Mouse (Mus musculus) thymus, postnatal 14 days (tissue): Measurements from ENCODE around the gene Ntf5.
"Not testable (repeated sequence)": the region's sequence is repeated elsewhere in the genome, so short reads cannot be mapped to it uniquely, and the experiment has no call there.

Experiments
- DNase-seq: peaks from one replicate; pipeline ENCODE4 v3.0.0; 2021

Ntf5 gene

GRCm38 (mm10) chr7:45437521-45438276 lies 24.2 kb downstream of the Ntf5 start, which contains the start of gene Ruvbl2:
Gene Ruvbl2, minus strand, starts transcription at chr7:45438096.
- DNase-seq, result peak; percentile 43

DNA sequence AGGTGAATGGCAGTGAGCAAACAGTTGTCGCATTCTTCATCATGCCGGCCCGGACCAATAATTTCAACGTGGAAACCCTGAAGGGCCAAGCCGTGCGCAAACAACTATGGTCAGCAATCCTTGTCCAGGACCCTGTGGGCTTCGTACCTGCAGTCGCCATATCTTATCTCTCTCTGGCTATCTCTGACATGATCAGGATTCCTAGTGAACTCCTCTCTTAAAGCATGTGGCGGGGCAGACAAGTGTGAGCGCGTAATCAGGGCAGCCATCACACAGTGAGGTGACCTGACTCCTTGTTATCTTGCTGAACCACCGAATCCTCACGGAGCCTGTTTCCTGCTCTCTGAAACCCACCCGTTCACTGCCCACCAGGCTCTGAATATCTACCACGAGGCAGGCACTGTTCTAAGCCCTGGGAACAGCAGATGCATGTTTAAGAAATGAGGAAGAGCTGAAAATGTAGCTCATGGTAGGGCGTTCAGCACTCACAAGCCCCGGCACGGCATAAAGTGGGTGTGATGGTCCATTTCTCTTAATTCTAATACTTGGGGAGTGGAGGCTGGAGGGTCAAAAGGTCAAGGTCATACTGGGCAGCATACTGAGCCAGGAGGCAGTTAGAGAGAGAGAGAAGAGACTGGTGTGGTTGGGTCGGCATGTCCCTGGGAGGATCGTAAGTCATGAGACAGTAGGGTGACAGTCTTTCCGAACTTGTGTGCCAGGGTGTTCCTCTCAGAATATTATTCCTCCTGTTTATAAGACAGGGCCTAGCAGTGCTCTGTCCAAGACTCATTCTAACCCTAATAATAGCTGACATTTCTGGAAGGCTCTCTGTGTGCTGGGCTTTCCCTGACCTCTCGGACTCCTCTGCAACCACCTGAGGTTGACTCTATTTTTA lies 30.3 kb downstream of the Ntf5 start:
- DNase-seq, result no peak

- no peak for DNase-seq
These were observed 33.1 kb downstream of the Ntf5 start for GRCm38 (mm10) chr7:45446589-45446988.

DNA sequence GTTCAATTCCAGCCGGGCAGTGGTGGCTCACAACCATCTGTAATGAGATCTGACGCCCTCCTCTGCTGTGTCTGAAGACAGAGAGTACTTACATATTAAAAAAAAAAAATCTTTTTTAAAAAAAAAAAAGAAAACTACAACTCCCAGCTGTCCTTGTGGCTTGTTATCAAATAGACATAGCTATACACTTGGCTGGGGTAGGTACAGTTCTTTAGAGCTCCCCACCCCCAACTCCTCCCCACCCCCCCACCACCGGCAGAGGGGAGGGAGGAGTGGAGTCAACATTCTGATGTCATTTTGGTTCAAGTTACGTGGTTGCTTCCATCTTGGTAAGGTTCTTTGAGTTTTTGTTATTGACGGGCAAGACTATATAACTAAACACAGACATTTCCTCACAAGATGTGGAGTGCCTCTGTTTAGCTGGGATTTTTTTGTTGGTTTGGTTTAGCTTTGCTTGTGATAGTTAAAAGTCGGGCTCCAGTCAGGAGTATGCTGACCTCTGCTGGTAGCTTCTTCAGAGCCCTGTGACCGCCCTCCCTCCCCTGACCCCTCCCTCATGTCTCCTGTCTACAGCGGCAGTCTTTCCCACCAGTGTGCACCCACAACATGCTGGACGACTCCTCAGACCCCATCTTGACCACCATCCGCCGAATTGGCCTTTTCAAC lies 34.0 kb downstream of the Ntf5 start:
- DNase-seq, result peak; percentile 44

DNA sequence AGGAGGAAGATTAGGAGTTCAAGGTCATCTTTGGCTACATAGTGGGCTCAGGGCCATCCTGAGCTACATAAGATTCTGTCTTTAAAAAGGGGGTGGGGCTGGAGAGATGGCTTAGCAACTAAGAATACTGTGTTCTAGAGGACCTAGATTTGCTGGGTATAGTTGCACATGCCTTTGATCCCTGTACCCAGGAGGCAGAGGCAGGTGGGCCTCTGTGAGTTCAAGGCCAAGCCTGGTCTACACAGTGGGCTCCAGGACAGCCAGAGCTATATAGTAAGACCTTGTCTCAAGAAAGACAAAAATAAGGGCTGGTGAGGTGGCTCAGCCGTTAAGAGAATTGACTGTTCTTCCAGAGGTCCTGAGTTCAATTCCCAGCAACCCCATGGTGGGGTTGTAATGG lies 36.5 kb downstream of the Ntf5 start:
- no peak for DNase-seq

DNA sequence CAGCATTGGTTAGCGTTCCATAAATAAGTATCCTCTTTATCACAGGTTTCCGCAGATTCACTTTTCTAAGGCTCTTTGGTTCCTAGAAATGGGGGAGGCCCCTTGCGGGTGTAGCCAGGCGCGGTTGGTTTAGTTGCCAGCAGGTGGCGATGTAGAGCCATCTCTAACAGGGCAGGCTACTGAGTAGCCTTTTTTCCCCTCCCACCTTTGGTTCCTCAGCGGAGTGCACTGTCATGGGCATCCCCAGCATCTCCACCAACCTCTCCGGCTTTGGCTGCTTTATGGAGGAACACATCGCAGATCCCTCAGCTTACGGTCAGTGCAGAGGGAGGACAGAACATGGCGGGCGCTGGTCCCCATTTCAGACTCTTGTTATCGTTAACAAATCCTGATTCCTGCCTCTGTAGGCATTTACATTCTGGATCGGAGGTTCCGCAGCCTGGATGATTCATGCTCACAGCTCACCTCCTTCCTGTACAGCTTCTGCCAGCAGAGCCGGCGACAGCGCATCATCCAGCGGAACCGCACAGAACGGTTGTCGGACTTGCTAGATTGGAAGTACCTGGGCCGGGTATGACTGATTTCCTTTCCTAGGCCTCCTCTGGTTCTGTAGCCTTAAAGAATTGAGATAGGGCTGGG lies 38.0 kb downstream of the Ntf5 start:
- DNase-seq, result peak; percentile 87

- DNase-seq, result no peak
These were observed 41.5 kb downstream of the Ntf5 start for GRCm38 (mm10) chr7:45454971-45455370.

DNA sequence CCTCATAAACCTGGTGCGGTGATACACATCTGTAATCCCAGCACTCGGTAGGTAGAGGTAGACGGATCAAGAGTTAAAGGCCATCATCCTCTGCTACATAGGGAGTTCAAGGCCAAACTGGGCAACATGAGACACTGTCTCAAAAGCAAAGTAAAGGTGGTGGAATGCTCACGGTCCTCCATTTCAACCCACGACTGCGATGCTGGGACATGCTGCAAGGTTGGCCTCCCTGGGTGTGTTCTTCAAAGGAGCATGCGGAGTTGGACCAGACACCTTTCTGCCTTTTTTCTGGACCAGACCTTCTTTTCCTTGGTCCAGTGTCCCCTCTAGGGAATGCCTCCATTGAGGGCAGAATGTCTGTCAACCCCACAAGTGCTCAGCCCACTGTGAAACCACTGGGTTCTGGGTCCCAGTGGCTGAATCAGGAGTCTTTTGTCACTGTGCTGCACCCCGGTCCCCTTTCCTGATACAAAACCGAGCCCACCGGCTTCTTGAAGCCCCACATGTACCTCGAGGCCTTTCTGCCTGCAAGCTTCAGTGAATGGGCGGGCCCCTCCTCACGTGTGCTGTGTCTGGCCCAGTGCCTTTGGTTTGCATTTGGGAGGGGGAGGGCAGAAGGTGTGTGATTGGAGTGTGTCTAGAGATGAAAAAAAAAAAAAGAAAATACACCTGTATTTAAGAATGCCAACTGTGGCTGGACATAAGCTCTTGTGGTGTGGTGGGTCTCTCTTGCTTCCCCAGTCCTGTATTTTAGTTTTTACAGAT lies 42.6 kb downstream of the Ntf5 start:
- DNase-seq, result no peak

GRCm38 (mm10) chr7:45456721-45457203 lies 43.3 kb downstream of the Ntf5 start:
- DNase-seq, result no peak

DNA sequence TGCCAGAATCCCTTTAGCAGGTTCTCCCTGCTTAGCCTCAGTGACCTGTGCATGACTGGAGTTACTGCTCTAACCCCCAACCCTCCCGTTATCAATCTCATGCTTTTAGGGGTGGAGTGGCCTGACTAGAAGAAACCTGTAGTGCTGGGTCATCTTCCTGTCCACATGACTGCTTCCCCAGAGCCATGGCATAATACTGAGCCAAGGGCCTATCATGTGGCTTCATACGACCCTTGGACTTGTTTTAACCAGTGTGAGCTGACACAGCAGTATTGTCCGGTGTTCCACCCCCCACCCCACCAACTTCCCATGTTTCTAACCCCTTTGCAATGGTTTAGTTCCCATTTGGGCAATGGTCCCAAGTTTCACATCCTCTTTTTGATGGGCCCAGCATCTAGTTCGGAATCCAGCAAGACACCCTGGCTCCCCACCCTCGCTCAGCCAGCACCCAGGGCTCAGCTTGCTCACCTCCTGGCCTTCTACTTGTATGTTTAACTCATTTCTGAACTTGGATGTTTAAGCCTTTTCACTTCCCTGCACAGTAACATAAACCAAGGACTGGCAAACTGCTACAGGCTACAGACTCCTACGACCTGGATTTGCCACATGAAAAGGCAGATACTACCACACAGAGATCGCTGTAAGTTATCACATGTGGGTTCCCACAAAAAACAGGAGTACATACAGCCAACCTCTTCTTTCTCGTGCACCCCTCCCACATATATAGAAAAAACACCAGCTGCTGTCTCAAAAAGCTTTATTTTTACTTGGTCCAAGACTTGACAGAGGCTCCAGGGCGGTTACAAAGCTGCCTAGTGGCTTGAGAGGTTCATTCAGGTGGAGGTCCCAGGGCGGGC lies 43.9 kb downstream of the Ntf5 start:
- DNase-seq, result no peak

DNA sequence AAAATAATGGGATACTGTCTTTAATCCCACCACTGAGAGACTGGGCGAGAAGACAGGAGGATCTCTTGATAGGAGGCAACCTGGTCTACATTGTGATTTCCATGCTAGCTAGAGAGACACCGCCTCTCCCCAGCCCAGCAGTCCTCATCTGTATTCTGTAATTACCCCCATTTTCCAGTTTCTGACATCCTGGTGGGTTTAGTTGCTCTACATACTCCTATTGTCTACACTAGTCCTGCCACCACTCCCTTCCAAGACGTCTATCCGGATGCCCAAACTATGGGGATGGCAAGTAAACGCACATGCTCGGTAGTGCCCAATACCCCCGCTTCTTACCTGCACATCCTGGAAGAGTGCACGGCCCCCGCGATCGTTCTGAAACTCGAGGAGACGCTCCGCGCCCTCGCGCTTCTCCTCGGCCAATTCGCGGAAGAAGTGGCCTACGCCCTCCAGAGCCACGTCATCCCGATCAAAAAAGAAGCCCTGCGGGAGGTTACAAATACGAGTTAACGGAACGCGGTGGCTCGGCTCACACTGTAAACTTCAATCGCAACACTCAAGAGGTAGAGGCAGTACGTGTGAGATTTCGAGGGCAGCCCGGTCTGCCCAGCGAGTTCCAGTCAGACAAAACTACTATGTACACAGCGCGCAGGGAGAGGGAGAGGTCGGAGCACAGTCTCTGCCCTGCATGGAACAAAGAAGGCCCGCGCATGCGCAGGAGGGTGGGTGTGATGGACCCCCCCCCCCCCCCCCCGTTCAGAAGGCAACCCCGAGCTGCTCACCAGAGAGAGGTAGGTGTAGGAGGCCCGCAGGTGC lies 45.5 kb downstream of the Ntf5 start:
- peak; percentile 90 for DNase-seq

GRCm38 (mm10) chr7:45459564-45460140 lies 46.2 kb downstream of the Ntf5 start, which contains the start of gene Ftl1:
Gene Ftl1, minus strand, starts transcription at chr7:45459884.
- peak; percentile 97 for DNase-seq

DNA sequence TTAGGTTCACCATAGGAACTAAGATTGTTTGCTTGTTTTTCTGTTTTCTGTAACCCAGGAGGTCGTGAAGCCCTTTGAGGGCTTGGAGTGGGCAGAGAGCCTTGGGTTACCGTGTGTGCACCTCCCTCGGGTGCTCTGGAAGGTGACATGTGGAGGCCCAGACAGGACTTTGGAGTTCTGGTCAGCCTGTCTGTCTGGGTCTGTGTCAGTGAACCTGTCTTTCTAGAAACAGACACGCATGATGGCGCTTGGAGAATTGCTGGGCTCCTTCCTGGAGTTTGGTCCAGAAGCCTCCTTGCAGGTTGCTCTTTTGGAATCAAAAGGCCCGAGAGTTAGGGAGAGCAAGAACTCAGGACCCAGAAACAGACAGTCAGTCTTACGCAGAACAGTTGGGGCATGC lies 46.9 kb downstream of the Ntf5 start:
- no peak for DNase-seq

GRCm38 (mm10) chr7:45460860-45461314 lies 47.4 kb downstream of the Ntf5 start:
- peak; percentile 45 for DNase-seq

GRCm38 (mm10) chr7:45461326-45461725 lies 47.8 kb downstream of the Ntf5 start:
- no peak for DNase-seq

- no peak for DNase-seq
These were observed 48.3 kb downstream of the Ntf5 start for GRCm38 (mm10) chr7:45461781-45462180.

DNA sequence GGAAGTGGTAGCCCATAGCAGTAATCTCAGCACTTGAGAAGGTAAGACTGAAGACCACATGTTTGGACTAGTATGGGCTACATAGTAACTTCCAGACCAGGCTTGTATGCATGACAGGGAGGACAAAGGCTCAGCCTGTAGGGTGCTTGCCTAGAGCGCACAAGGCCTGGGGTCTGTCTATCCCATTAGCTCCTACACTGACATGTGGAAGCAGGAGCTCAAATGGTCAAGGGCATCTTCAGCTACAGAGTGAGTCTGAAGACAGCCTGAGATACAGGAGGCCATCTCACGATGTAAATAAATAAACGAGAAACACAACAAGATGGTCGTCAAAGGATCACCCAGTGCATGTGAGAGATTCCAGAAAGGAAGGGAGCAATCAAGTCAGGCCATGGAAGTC lies 48.8 kb downstream of the Ntf5 start:
- no peak for DNase-seq

GRCm38 (mm10) chr7:45462868-45463267 lies 49.4 kb downstream of the Ntf5 start:
- DNase-seq, result not testable (repeated sequence)

DNA sequence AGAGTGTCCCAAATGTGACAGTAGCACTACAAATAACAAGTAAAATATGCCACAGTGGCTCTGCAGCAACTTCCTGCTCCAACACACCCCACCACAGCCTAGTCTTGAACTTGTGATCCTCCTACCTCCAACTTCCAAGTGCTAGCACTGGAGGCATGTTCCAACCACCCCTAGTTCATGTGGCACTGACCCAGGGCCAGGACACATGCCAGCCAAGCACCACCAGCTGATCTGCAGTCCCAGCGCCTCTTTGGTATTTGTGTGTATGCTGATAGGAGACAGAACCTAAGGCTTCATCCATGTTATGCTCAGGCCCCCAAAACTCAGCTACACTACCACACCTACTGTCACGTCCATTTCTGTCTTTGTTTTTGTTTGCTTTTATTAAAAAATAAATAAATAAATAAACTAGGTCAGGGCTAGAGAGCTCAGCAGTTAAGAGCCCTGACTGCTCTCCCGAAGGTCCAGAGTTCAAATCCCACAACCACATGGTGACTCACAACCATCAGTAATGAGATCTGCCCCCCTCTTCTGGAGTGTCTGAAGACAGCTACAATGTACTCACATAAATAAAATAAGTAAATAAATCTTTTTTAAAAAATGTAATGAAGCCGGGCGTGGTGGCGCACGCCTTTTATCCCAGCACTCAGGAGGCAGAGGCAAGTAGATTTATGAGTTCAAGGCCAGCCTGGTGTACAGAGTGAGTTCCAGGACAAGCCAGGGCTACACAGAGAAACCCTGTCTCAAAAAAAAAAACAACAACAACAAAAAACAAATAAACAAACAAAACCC lies 50.7 kb downstream of the Ntf5 start:
- no peak for DNase-seq
